Mouse (Mus musculus): Measurements from ENCODE around the gene Zscan18. TPM values are rescaled to one million over a fixed set of nuclear protein-coding genes. Genes with fewer than 3 reads are reported as not detected.

Gene Zscan18
- polyA plus RNA-seq, 1 experiment from 2014 or later: 1.4 TPM

DNA sequence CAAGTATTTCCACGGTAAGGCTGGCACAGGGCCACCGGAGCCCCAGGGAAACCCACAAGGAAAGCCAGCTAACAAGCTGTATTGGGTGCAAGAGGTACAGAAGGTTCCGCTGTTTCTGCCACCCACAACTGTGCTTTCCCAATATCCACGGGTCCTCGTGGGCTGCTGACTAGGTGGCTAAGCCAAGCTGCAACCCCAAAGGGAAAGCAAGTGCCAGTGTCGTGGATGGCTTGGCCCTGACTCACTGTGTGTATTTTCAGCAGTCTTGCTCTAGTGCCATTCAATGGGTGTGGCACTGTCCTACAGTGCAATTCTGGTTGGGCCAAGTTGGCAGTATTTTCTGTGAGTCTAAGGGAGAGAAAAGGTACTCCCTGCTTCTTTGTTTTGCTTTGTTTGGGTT, 16.1 kb downstream of the Zscan18 start:
- no peak overlapping the region for H3K4me3 ChIP-seq
- H3K9ac ChIP-seq: no peak overlapping the region
- H3K4me1 ChIP-seq: no peaks in the 10 kb centered on the region
- H3K27me3 ChIP-seq (replicated peaks): no peaks in the 10 kb centered on the region
- no peak for ATAC-seq
- no peak overlapping the region for H3K27ac ChIP-seq
- 57% methylated on average over 6 of the region's 6 CpGs for WGBS (ENCODE audit: insufficient replicate concordance)
- H3K4me2 ChIP-seq: no peak overlapping the region
- H3K9me3 ChIP-seq (replicated peaks): no peaks in the 10 kb centered on the region
- no peaks in the 10 kb centered on the region for H3K36me3 ChIP-seq

- Histone ChIP-seq H3K4me1 (peaks cover 12% of the 10 kb centered on the region), H3K27ac (no peak overlapping the region), H3K27me3 (replicated peaks) (0 out of 2 replicates have a peak, but pooled peaks cover 3% of the 10 kb centered on the region), H3K4me3 (peak overlapping the region; percentile 64), H3K9me3 (replicated peaks) (no peaks in the 10 kb centered on the region), H3K4me2 (peak overlapping the region; percentile 93), H3K9ac (peak overlapping the region; percentile 68), H3K36me3 (no peaks in the 10 kb centered on the region)
- ATAC-seq: peak; percentile 87
- WGBS (ENCODE audit: insufficient replicate concordance): under 1% methylated on average over 57 of the region's 57 CpGs
These were observed 23.1 kb downstream of the Zscan18 start for GRCm38 (mm10) chr7:12780151-12780830.

- peak overlapping the region; percentile 93 for H3K4me2 ChIP-seq
- H3K27me3 ChIP-seq (replicated peaks): 0 out of 2 replicates have a peak, but pooled peaks cover 3% of the 10 kb centered on the region
- peaks cover 12% of the 10 kb centered on the region for H3K4me1 ChIP-seq
- no peak overlapping the region for H3K27ac ChIP-seq
- H3K36me3 ChIP-seq: 0 out of 2 replicates have a peak, but pooled peaks cover 3% of the 10 kb centered on the region
- peak; percentile 24 for ATAC-seq
- no peaks in the 10 kb centered on the region for H3K9me3 ChIP-seq (replicated peaks)
- peak overlapping the region; percentile 64 for H3K4me3 ChIP-seq
- peak overlapping the region; percentile 68 for H3K9ac ChIP-seq
- WGBS (ENCODE audit: insufficient replicate concordance): 28% methylated on average over 10 of the region's 10 CpGs
These were observed 23.7 kb downstream of the Zscan18 start for GRCm38 (mm10) chr7:12779782-12780150.

DNA sequence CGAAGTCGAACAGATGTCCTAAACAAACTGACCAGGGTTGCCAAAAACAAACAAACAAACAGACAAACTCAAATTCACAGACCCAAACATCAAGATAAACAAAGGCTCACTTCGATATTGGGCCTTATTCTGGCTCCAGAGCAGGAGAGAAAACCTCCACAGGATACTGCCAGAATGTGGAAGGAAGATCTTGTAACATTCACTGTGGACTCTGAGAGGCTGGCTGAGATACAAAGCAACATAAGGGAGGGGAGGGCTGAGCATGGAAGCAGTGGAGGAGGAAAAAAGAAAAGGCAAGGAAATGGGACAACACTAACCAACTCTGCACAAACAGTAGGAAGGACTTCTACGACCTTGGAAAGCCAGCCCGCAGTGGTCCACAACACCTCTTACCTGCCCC, 24.3 kb downstream of the Zscan18 start:
- no peak overlapping the region for H3K27ac ChIP-seq
- H3K4me2 ChIP-seq: no peak overlapping the region
- 0 out of 2 replicates have a peak, but pooled peaks cover 9% of the 10 kb centered on the region for H3K36me3 ChIP-seq
- no peaks in the 10 kb centered on the region for H3K9me3 ChIP-seq (replicated peaks)
- H3K4me3 ChIP-seq: no peak overlapping the region
- no peak overlapping the region for H3K9ac ChIP-seq
- WGBS (ENCODE audit: insufficient replicate concordance): 74% methylated on average over 5 of the region's 5 CpGs
- H3K4me1 ChIP-seq: peaks cover 12% of the 10 kb centered on the region
- ATAC-seq: no peak
- H3K27me3 ChIP-seq (replicated peaks): 0 out of 2 replicates have a peak, but pooled peaks cover 3% of the 10 kb centered on the region

- no peaks in the 10 kb centered on the region for H3K4me1 ChIP-seq
- H3K36me3 ChIP-seq: peaks cover 13% of the 10 kb centered on the region
- no peak overlapping the region for H3K4me2 ChIP-seq
- H3K9ac ChIP-seq: no peak overlapping the region
- no peak for ATAC-seq
- no peak overlapping the region for H3K27ac ChIP-seq
- H3K9me3 ChIP-seq (replicated peaks): no peaks in the 10 kb centered on the region
- no peak overlapping the region for H3K4me3 ChIP-seq
- H3K27me3 ChIP-seq (replicated peaks): no peaks in the 10 kb centered on the region
- 88% methylated on average over 1 of the region's 1 CpGs for WGBS (ENCODE audit: insufficient replicate concordance)
These were observed 28.8 kb downstream of the Zscan18 start for GRCm38 (mm10) chr7:12774606-12775005.

DNA sequence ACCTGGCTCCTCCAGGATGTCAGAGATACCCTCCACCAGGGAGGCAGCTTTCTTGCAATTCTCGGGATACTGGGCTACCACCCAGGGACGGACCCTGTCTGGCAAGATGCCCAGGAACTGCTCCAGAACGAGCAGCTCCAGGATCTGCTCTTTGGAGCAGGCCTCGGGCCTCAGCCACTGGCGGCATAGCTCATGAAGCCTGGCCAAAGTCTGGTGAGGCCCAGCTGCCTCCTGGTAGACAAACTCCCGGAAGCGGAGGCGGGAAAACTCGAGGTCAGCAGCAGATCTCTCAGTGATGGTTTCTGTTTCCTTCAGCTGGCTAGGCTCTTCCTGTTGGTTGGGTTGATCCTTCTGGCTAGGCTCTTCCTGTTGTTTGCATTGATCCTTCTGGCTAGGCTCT, 29.3 kb downstream of the Zscan18 start:
- no peak overlapping the region for H3K4me2 ChIP-seq
- H3K27ac ChIP-seq: no peak overlapping the region
- no peak overlapping the region for H3K4me3 ChIP-seq
- no peak overlapping the region for H3K9ac ChIP-seq
- H3K4me1 ChIP-seq: no peaks in the 10 kb centered on the region
- H3K9me3 ChIP-seq (replicated peaks): no peaks in the 10 kb centered on the region
- 78% methylated on average over 9 of the region's 9 CpGs for WGBS (ENCODE audit: insufficient replicate concordance)
- H3K27me3 ChIP-seq (replicated peaks): no peaks in the 10 kb centered on the region
- ATAC-seq: no peak
- peaks cover 14% of the 10 kb centered on the region for H3K36me3 ChIP-seq

DNA sequence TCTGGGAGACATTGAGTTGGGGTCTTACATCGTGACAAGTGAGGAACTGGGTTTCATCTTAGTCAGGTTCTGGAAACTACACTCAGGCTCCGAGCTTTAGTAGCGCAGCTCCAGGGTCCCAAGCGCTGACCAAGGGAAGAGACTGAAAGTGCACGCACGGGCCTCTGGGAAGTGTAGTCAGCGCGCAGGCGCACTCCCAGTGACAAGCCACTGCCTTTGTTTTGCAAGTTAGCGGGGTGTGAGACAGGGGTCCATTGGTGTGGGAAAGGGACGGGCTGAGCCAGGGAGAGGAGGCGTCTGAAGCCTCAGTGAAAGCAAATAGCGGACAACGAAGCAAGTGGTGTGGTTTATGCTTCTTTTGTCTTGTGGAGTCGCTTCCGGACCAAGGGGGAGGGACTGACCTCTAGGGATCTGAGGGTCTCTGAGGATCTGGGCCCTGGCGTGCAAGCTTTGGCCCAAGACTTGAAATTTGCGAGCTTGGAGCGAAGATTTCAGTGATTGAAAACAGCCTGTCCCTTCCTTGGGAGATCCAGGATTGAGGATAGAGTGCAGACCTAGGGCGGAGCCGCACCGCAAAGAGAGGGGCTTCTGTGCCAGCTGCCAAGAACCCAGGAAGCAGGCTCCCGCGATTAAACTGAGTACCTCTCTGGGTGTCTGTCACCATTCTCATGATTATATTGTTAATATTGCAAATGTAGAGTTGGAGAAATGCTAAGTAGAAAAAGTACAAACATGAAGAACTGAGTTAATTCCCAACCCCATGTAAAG, 53.8 kb downstream of the Zscan18 start:
- H3K9me3 ChIP-seq (replicated peaks): 0 out of 2 replicates have a peak, but pooled peaks cover 6% of the 10 kb centered on the region
- WGBS (ENCODE audit: insufficient replicate concordance): 61% methylated on average over 24 of the region's 24 CpGs
- no peak overlapping the region for H3K9ac ChIP-seq
- no peaks in the 10 kb centered on the region for H3K36me3 ChIP-seq
- no peaks in the 10 kb centered on the region for H3K4me1 ChIP-seq
- ATAC-seq: no peak
- no peak overlapping the region for H3K4me2 ChIP-seq
- H3K27ac ChIP-seq: no peak overlapping the region
- H3K27me3 ChIP-seq (replicated peaks): no peaks in the 10 kb centered on the region
- H3K4me3 ChIP-seq: no peak overlapping the region

GRCm38 (mm10) chr7:12734904-12735303, 68.5 kb downstream of the Zscan18 start, which contains the start of gene Vmn2r56:
Gene Vmn2r56 (minus strand): TSS chr7:12735004.
- H3K9me3 ChIP-seq (replicated peaks): no peaks in the 10 kb centered on the region
- H3K27me3 ChIP-seq (replicated peaks): no peaks in the 10 kb centered on the region
- H3K4me2 ChIP-seq: no peak within 1 kb of the TSS
- H3K4me1 ChIP-seq: no peaks in the 10 kb centered on the region
- no peak within 1 kb of the TSS for H3K9ac ChIP-seq
- WGBS (ENCODE audit: insufficient replicate concordance): 26% methylated on average over 1 of the region's 1 CpGs
- no peak within 1 kb of the TSS for H3K4me3 ChIP-seq
- no peaks in the 10 kb centered on the region for H3K36me3 ChIP-seq
- no peak within 1 kb of the TSS for H3K27ac ChIP-seq
- no peak for ATAC-seq

Other genes starting within 250 kb of the Zscan18 start
- gene Vmn2r53, start 194.8 kb downstream of the Zscan18 start, polyA plus RNA-seq (2016; fragmentation: Nextera tagmentation; extraction: Ambion mirVana): not detected in 2 replicates
- not detected in 2 replicates for gene Vmn2r54, start 163.3 kb downstream of the Zscan18 start, polyA plus RNA-seq (2016; fragmentation: Nextera tagmentation; extraction: Ambion mirVana)
- not detected in 2 replicates for gene Vmn2r55, start 118.6 kb downstream of the Zscan18 start, polyA plus RNA-seq (2016; fragmentation: Nextera tagmentation; extraction: Ambion mirVana)
- not detected in 2 replicates for gene Vmn2r56, start 68.6 kb downstream of the Zscan18 start, polyA plus RNA-seq (2016; fragmentation: Nextera tagmentation; extraction: Ambion mirVana)
- gene Zfp329, start 15.2 kb upstream of the Zscan18 start, polyA plus RNA-seq (2016; fragmentation: Nextera tagmentation; extraction: Ambion mirVana): 3.8 and 4.6 TPM in 2 replicates
- gene Zfp110, start 31.1 kb upstream of the Zscan18 start, polyA plus RNA-seq (2016; fragmentation: Nextera tagmentation; extraction: Ambion mirVana): 16.1 and 16.4 TPM in 2 replicates
- 0.86 and 1.0 TPM in 2 replicates for gene Zfp128, start 77.5 kb upstream of the Zscan18 start, polyA plus RNA-seq (2016; fragmentation: Nextera tagmentation; extraction: Ambion mirVana)
- gene Zscan22, start 94.2 kb upstream of the Zscan18 start, polyA plus RNA-seq (2016; fragmentation: Nextera tagmentation; extraction: Ambion mirVana): 5.9 and 6.6 TPM in 2 replicates
- 813 and 821 TPM in 2 replicates for gene Rps5, start 118.7 kb upstream of the Zscan18 start, polyA plus RNA-seq (2016; fragmentation: Nextera tagmentation; extraction: Ambion mirVana)
- 0.24 and 0.43 TPM in 2 replicates for gene Rnf225, start 123.8 kb upstream of the Zscan18 start, polyA plus RNA-seq (2016; fragmentation: Nextera tagmentation; extraction: Ambion mirVana)
- 4.4 and 5.1 TPM in 2 replicates for gene Zfp324, start 162.2 kb upstream of the Zscan18 start, polyA plus RNA-seq (2016; fragmentation: Nextera tagmentation; extraction: Ambion mirVana)
- gene Zfp446, start 174.2 kb upstream of the Zscan18 start, polyA plus RNA-seq (2016; fragmentation: Nextera tagmentation; extraction: Ambion mirVana): 5.4 and 5.7 TPM in 2 replicates
- gene Slc27a5, start 194.6 kb upstream of the Zscan18 start, polyA plus RNA-seq (2016; fragmentation: Nextera tagmentation; extraction: Ambion mirVana): 1.3 and 1.5 TPM in 2 replicates
- 201 and 203 TPM in 2 replicates for gene Trim28, start 195.5 kb upstream of the Zscan18 start, polyA plus RNA-seq (2016; fragmentation: Nextera tagmentation; extraction: Ambion mirVana)
- gene Zbtb45, start 206.4 kb upstream of the Zscan18 start, polyA plus RNA-seq (2016; fragmentation: Nextera tagmentation; extraction: Ambion mirVana): 16.2 and 20.0 TPM in 2 replicates
- 133 and 134 TPM in 2 replicates for gene Chmp2a, start 231.2 kb upstream of the Zscan18 start, polyA plus RNA-seq (2016; fragmentation: Nextera tagmentation; extraction: Ambion mirVana)
- 145 and 148 TPM in 2 replicates for gene Ube2m, start 234.6 kb upstream of the Zscan18 start, polyA plus RNA-seq (2016; fragmentation: Nextera tagmentation; extraction: Ambion mirVana)